Mouse (Mus musculus) liver, embryonic 14.5 days (tissue): ENCODE results near the gene Arpc2.

ENCODE experiments used
- CTCF ChIP-seq: IDR thresholded peaks from 2 replicates; pipeline ENCODE4 v1.5.1; 2016; ENCODE audit warnings: antibody characterized with exemption, low read depth, control low read depth
- EP300 ChIP-seq: IDR thresholded peaks from 2 replicates; pipeline ENCODE4 v1.6.1; 2016; ENCODE audit warnings: antibody characterized with exemption, low read depth

DNA sequence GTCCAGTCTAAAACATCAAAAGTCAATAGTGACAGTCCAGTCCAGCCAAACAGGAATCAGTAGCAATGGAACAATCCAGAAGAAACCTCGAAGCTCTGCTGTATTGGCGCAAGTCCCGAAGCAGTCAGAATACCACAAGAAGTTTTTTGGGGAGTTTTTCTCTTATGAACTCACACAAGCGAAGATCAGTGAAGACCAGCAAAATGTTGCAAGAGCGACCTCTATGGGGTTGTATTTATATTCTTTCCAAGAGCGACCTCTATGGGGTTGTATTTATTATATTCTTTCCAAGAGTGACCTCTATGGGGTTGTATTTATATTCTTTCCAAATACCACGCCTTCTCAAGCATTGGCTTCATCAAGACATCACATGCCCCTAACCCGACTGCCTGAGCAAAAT, 32.9 kb downstream of the Arpc2 start:
- peak; percentile 12; the same call in 1 of the 2 replicates for TF ChIP-seq CTCF
- no peak for TF ChIP-seq EP300
